Mouse (Mus musculus): ENCODE results near the gene Zmynd11. TPM values are rescaled to one million over a fixed set of nuclear protein-coding genes. Genes with fewer than 3 reads are reported as not detected.

Zmynd11 gene
- polyA plus RNA-seq, 1 experiment from 2014 or later = 141 TPM

GRCm38 (mm10) chr13:9763828-9764645, 1.1 kb downstream of the Zmynd11 start:
- WGBS = under 1% methylated on average over 56 of the region's 111 CpGs
- Histone ChIP-seq H3K9me3 (ENCODE audit: control insufficient read depth, low read length) (no peaks in the 10 kb centered on the region), H3K4me2 (ENCODE audit: low read length) (peak overlapping the region; percentile 69), H3K4me1 (ENCODE audit: control insufficient read depth, insufficient read depth, low read depth, low read length) (peaks cover 16% of the 10 kb centered on the region), H3K9ac (ENCODE audit: low read depth, low read length) (peak overlapping the region; percentile 100), H3K27me3 (replicated peaks; ENCODE audit: control insufficient read depth, insufficient read depth, low read length) (no peaks in the 10 kb centered on the region), H3K4me3 (ENCODE audit: low read length) (peak overlapping the region; percentile 87), H3K36me3 (ENCODE audit: control insufficient read depth, insufficient read depth, low read length) (no peaks in the 10 kb centered on the region), H3K27ac (ENCODE audit: low read depth, low read length) (peak overlapping the region; percentile 100)
- peak; percentile 79 for ATAC-seq

GRCm38 (mm10) chr13:9763100-9763827, 1.9 kb downstream of the Zmynd11 start:
- no peaks in the 10 kb centered on the region for H3K27me3 ChIP-seq (replicated peaks; ENCODE audit: control insufficient read depth, insufficient read depth, low read length)
- H3K4me2 ChIP-seq (ENCODE audit: low read length) = peak overlapping the region; percentile 69
- H3K4me3 ChIP-seq (ENCODE audit: low read length) = peak overlapping the region; percentile 87
- WGBS = 3% methylated on average over 21 of the region's 21 CpGs
- H3K9me3 ChIP-seq (ENCODE audit: control insufficient read depth, low read length) = no peaks in the 10 kb centered on the region
- H3K36me3 ChIP-seq (ENCODE audit: control insufficient read depth, insufficient read depth, low read length) = no peaks in the 10 kb centered on the region
- peak overlapping the region; percentile 100 for H3K27ac ChIP-seq (ENCODE audit: low read depth, low read length)
- H3K4me1 ChIP-seq (ENCODE audit: control insufficient read depth, insufficient read depth, low read depth, low read length) = peaks cover 20% of the 10 kb centered on the region
- ATAC-seq = peak; percentile 43
- H3K9ac ChIP-seq (ENCODE audit: low read depth, low read length) = peak overlapping the region; percentile 100

GRCm38 (mm10) chr13:9760057-9760456, 5.1 kb downstream of the Zmynd11 start:
- Histone ChIP-seq H3K27ac (ENCODE audit: low read depth, low read length) (no peak overlapping the region), H3K4me1 (ENCODE audit: control insufficient read depth, insufficient read depth, low read depth, low read length) (peaks cover 21% of the 10 kb centered on the region), H3K27me3 (replicated peaks; ENCODE audit: control insufficient read depth, insufficient read depth, low read length) (no peaks in the 10 kb centered on the region), H3K9ac (ENCODE audit: low read depth, low read length) (no peak overlapping the region), H3K4me3 (ENCODE audit: low read length) (no peak overlapping the region), H3K36me3 (ENCODE audit: control insufficient read depth, insufficient read depth, low read length) (no peaks in the 10 kb centered on the region), H3K9me3 (ENCODE audit: control insufficient read depth, low read length) (no peaks in the 10 kb centered on the region), H3K4me2 (ENCODE audit: low read length) (no peak overlapping the region)
- 14% methylated on average over 6 of the region's 6 CpGs for WGBS
- no peak for ATAC-seq

GRCm38 (mm10) chr13:9757842-9758491, 7.2 kb downstream of the Zmynd11 start:
- Histone ChIP-seq H3K4me2 (ENCODE audit: low read length) (peak overlapping the region; percentile 11), H3K4me1 (ENCODE audit: control insufficient read depth, insufficient read depth, low read depth, low read length) (peaks cover 30% of the 10 kb centered on the region), H3K9ac (ENCODE audit: low read depth, low read length) (no peak overlapping the region; the same call in 1 of the 2 replicates), H3K36me3 (ENCODE audit: control insufficient read depth, insufficient read depth, low read length) (no peaks in the 10 kb centered on the region), H3K4me3 (ENCODE audit: low read length) (no peak overlapping the region), H3K27ac (ENCODE audit: low read depth, low read length) (0 out of 2 replicates have a peak overlapping the region, but pooled peaks have one; percentile 6), H3K9me3 (ENCODE audit: control insufficient read depth, low read length) (no peaks in the 10 kb centered on the region), H3K27me3 (replicated peaks; ENCODE audit: control insufficient read depth, insufficient read depth, low read length) (no peaks in the 10 kb centered on the region)
- WGBS = 32% methylated on average over 9 of the region's 9 CpGs
- ATAC-seq = peak; percentile 50; the same call in 1 of the 2 replicates

- Histone ChIP-seq H3K4me3 (ENCODE audit: low read length) (no peak overlapping the region), H3K9ac (ENCODE audit: low read depth, low read length) (no peak overlapping the region), H3K4me1 (ENCODE audit: control insufficient read depth, insufficient read depth, low read depth, low read length) (peaks cover 24% of the 10 kb centered on the region), H3K27ac (ENCODE audit: low read depth, low read length) (no peak overlapping the region), H3K36me3 (ENCODE audit: control insufficient read depth, insufficient read depth, low read length) (no peaks in the 10 kb centered on the region), H3K27me3 (replicated peaks; ENCODE audit: control insufficient read depth, insufficient read depth, low read length) (no peaks in the 10 kb centered on the region), H3K9me3 (ENCODE audit: control insufficient read depth, low read length) (no peaks in the 10 kb centered on the region), H3K4me2 (ENCODE audit: low read length) (no peak overlapping the region)
- ATAC-seq = no peak
- 45% methylated on average over 3 of the region's 3 CpGs for WGBS
These were observed 11.4 kb downstream of the Zmynd11 start for GRCm38 (mm10) chr13:9753706-9754105.

GRCm38 (mm10) chr13:9750320-9750719, 14.8 kb downstream of the Zmynd11 start:
- H3K4me3 ChIP-seq (ENCODE audit: low read length) = no peak overlapping the region
- no peaks in the 10 kb centered on the region for H3K9me3 ChIP-seq (ENCODE audit: control insufficient read depth, low read length)
- no peaks in the 10 kb centered on the region for H3K27me3 ChIP-seq (replicated peaks; ENCODE audit: control insufficient read depth, insufficient read depth, low read length)
- H3K9ac ChIP-seq (ENCODE audit: low read depth, low read length) = no peak overlapping the region
- no peak overlapping the region; the same call in 1 of the 2 replicates for H3K27ac ChIP-seq (ENCODE audit: low read depth, low read length)
- H3K36me3 ChIP-seq (ENCODE audit: control insufficient read depth, insufficient read depth, low read length) = no peaks in the 10 kb centered on the region
- peaks cover 15% of the 10 kb centered on the region for H3K4me1 ChIP-seq (ENCODE audit: control insufficient read depth, insufficient read depth, low read depth, low read length)
- WGBS = 28% methylated on average over 1 of the region's 1 CpGs
- ATAC-seq = no peak
- no peak overlapping the region for H3K4me2 ChIP-seq (ENCODE audit: low read length)

GRCm38 (mm10) chr13:9749796-9750195, 15.3 kb downstream of the Zmynd11 start:
- no peaks in the 10 kb centered on the region for H3K9me3 ChIP-seq (ENCODE audit: control insufficient read depth, low read length)
- ATAC-seq = no peak
- WGBS = 75% methylated on average over 4 of the region's 4 CpGs
- no peaks in the 10 kb centered on the region for H3K27me3 ChIP-seq (replicated peaks; ENCODE audit: control insufficient read depth, insufficient read depth, low read length)
- H3K4me3 ChIP-seq (ENCODE audit: low read length) = no peak overlapping the region
- peaks cover 15% of the 10 kb centered on the region for H3K4me1 ChIP-seq (ENCODE audit: control insufficient read depth, insufficient read depth, low read depth, low read length)
- H3K9ac ChIP-seq (ENCODE audit: low read depth, low read length) = no peak overlapping the region
- H3K4me2 ChIP-seq (ENCODE audit: low read length) = no peak overlapping the region
- H3K36me3 ChIP-seq (ENCODE audit: control insufficient read depth, insufficient read depth, low read length) = no peaks in the 10 kb centered on the region
- H3K27ac ChIP-seq (ENCODE audit: low read depth, low read length) = no peak overlapping the region

GRCm38 (mm10) chr13:9738190-9738589, 26.9 kb downstream of the Zmynd11 start:
- WGBS = 41% methylated on average over 2 of the region's 2 CpGs
- Histone ChIP-seq H3K4me1 (ENCODE audit: control insufficient read depth, insufficient read depth, low read depth, low read length) (peaks cover 4% of the 10 kb centered on the region; the same call in 1 of the 2 replicates), H3K4me2 (ENCODE audit: low read length) (no peak overlapping the region), H3K36me3 (ENCODE audit: control insufficient read depth, insufficient read depth, low read length) (no peaks in the 10 kb centered on the region), H3K27ac (ENCODE audit: low read depth, low read length) (no peak overlapping the region), H3K4me3 (ENCODE audit: low read length) (no peak overlapping the region), H3K9me3 (ENCODE audit: control insufficient read depth, low read length) (no peaks in the 10 kb centered on the region), H3K27me3 (replicated peaks; ENCODE audit: control insufficient read depth, insufficient read depth, low read length) (no peaks in the 10 kb centered on the region), H3K9ac (ENCODE audit: low read depth, low read length) (no peak overlapping the region)
- 0 out of 2 replicates have a peak, but pooled peaks have one; percentile 18 for ATAC-seq
